Mouse (Mus musculus) liver, postnatal 0 days (tissue): ENCODE data around the gene Thrap3.
A peak's percentile ranks its signal among the peaks of the same experiment; 100 is the strongest.

ENCODE experiments used
- CTCF ChIP-seq: sonication (generic); IDR thresholded peaks from 2 replicates; pipeline ENCODE4 v1.5.1; 2016; ENCODE audit warnings: antibody characterized with exemption, low read depth
- EP300 ChIP-seq: IDR thresholded peaks from 2 replicates; pipeline ENCODE4 v1.6.1; 2016; ENCODE audit warnings: antibody characterized with exemption, low read depth, mild to moderate bottlenecking

- TF ChIP-seq CTCF (peak; percentile 93), EP300 (no peak)
These were observed 21.2 kb downstream of the Thrap3 start for GRCm38 (mm10) chr4:126181170-126181957.
